Mouse (Mus musculus) forebrain, embryonic 15.5 days (tissue): Measurements from ENCODE around the gene Nwd1. TPM values are rescaled to one million over a fixed set of nuclear protein-coding genes. Genes with fewer than 3 reads are reported as not detected.
A peak's percentile ranks its signal among the peaks of the same experiment; 100 is the strongest.

Experiments used
- ATAC-seq: fragments of 200-750 bp; cut with Nextera tagmentation; replicated peaks from 2 replicates; pipeline ENCODE4 v1.8.0; 2017; ENCODE audit warnings: mild to moderate bottlenecking, moderate TSS enrichment, moderate library complexity
- H3K27ac ChIP-seq: fragments of 300-500 bp; sonication (generic); replicated peaks from 2 replicates; pipeline ENCODE4 v1.5.1; 2015; ENCODE audit warnings: mild to moderate bottlenecking, inconsistent platforms
- H3K27me3 ChIP-seq: fragments of 300-500 bp; sonication (generic); 2 replicates; pipeline ENCODE4 v1.6.1; 2015; ENCODE audit warnings: inconsistent platforms
- H3K36me3 ChIP-seq: fragments of 300-500 bp; sonication (generic); 2 replicates; pipeline ENCODE4 v1.6.1; 2015; ENCODE audit warnings: mild to moderate bottlenecking, inconsistent platforms
- H3K4me1 ChIP-seq: fragments of 300-500 bp; sonication (generic); 2 replicates; pipeline ENCODE4 v1.6.1; 2015; ENCODE audit warnings: inconsistent platforms
- H3K4me2 ChIP-seq: fragments of 300-500 bp; sonication (generic); replicated peaks from 2 replicates; pipeline ENCODE4 v1.6.1; 2015; ENCODE audit warnings: mild to moderate bottlenecking, inconsistent platforms
- H3K4me3 ChIP-seq: fragments of 300-500 bp; sonication (generic); 2 replicates; pipeline ENCODE4 v1.5.1; 2015; ENCODE audit warnings: mild to moderate bottlenecking, inconsistent platforms
- H3K9ac ChIP-seq: fragments of 300-500 bp; sonication (generic); replicated peaks from 2 replicates; pipeline ENCODE4 v1.6.1; 2015; ENCODE audit warnings: mild to moderate bottlenecking, inconsistent platforms
- H3K9me3 ChIP-seq: fragments of 300-500 bp; sonication (generic); 2 replicates; pipeline ENCODE4 v1.6.1; 2016; ENCODE audit warnings: inconsistent platforms
- WGBS: fragments of 180-500 bp; shearing (Covaris S2); methylation state at CpG from one replicate; pipeline ENCODE4 v1.1.7; 2015; ENCODE audit warnings: mixed read lengths; 5-methylcytosine and 5-hydroxymethylcytosine counted together
- polyA plus RNA-seq: library from polyadenylated mRNA; unstranded; fragments of >200 nt; fragmentation: Nextera tagmentation; extraction: Ambion mirVana; gene quantifications from 2 replicates; pipeline ENCODE4 v1.2.1, GENCODE M21; 2015

Gene Nwd1
- polyA plus RNA-seq, 1 experiment from 2014 or later: 2.1 TPM

DNA sequence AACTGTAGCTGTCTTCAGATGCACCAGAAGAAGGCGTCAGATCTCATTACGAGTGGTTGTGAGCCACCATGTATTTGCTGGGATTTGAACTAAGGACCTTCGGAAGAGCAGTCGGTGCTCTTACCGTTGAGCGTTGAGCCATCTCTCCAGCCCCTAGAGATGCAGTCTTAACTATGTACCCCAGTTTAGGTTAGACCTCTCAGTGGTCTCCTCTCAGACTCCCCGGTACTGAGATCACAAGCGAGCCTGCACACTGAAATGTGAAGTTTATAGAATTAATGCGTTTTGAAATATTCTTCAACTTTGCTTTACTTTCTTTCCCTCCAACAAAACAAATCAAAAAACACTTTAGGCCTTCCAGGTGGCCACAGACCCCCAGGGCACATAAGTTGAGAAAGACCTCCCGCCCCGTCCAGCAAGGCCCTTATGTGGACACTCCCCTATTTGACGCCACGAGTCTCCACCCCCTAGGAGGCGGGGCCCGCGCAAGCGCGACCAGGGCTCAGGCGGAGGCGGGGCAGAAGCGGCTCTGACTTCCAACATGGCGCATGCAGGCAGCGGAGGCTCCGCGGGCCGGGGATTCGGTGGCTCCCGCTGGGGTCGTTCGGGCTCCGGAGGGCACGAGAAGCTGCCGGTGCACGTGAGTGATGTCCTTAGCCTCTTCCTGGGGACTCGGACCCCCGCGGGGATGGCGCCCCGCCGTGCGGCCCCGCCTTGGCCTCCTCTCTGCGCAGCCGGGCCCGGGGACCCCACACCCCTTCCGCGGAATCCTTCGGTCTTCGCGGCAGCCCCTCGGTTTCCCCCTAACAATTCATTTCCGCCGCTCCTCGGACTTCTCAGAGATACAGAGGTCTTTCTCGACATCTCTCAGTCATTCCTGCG lies 76.5 kb downstream of the Nwd1 start, which contains the start of gene Sin3b:
TSS of gene Sin3b (plus strand) at position 517 of the 882 bp plus-strand sequence.
- H3K27ac ChIP-seq: peak within 1 kb of the TSS; percentile 39
- 13% methylated on average over 56 of the region's 56 CpGs for WGBS
- peak within 1 kb of the TSS; percentile 85 for H3K9ac ChIP-seq
- H3K36me3 ChIP-seq: peaks cover 33% of the 10 kb centered on the region
- peak within 1 kb of the TSS; percentile 89 for H3K4me3 ChIP-seq
- H3K9me3 ChIP-seq: no peaks in the 10 kb centered on the region
- peaks cover 13% of the 10 kb centered on the region for H3K4me1 ChIP-seq
- H3K27me3 ChIP-seq: no peaks in the 10 kb centered on the region
- peak; percentile 99 for ATAC-seq
- peak within 1 kb of the TSS; percentile 88 for H3K4me2 ChIP-seq

- Histone ChIP-seq H3K4me3 (peak overlapping the region; percentile 89), H3K27me3 (no peaks in the 10 kb centered on the region), H3K9ac (peak overlapping the region; percentile 85), H3K27ac (peak overlapping the region; percentile 39), H3K4me2 (peak overlapping the region; percentile 88), H3K4me1 (peaks cover 13% of the 10 kb centered on the region), H3K36me3 (peaks cover 39% of the 10 kb centered on the region), H3K9me3 (no peaks in the 10 kb centered on the region)
- ATAC-seq: peak; percentile 41
- under 1% methylated on average over 30 of the region's 30 CpGs for WGBS
These were observed 77.1 kb downstream of the Nwd1 start for GRCm38 (mm10) chr8:72723651-72724001.

DNA sequence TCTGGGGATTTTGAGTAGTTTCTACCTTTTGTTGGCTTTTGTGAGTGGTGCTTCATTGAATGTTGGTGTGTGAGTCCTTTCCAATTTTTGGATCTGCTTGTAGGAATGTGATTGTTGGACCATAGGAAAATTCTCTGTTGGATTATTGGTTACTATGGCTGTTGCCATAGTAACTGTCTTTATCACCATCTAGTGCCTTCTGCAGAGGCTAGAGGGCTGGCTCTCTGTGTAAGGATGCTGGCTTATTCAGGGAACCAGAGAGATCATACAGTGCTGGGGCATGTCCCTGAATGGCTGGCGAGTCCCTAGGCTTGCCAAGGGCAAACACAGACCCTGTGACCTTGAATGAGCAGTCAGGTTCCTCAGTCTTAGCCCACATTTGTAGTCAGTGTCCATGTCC lies 82.1 kb downstream of the Nwd1 start:
- peaks cover 13% of the 10 kb centered on the region for H3K4me1 ChIP-seq
- H3K4me2 ChIP-seq: no peak overlapping the region
- H3K27me3 ChIP-seq: no peaks in the 10 kb centered on the region
- peaks cover 86% of the 10 kb centered on the region for H3K36me3 ChIP-seq
- WGBS: 74% methylated on average over 1 of the region's 1 CpGs
- no peak overlapping the region for H3K27ac ChIP-seq
- H3K4me3 ChIP-seq: no peak overlapping the region
- no peak overlapping the region for H3K9ac ChIP-seq
- no peaks in the 10 kb centered on the region for H3K9me3 ChIP-seq
- ATAC-seq: 0 out of 2 replicates have a peak, but pooled peaks have one; percentile 30

DNA sequence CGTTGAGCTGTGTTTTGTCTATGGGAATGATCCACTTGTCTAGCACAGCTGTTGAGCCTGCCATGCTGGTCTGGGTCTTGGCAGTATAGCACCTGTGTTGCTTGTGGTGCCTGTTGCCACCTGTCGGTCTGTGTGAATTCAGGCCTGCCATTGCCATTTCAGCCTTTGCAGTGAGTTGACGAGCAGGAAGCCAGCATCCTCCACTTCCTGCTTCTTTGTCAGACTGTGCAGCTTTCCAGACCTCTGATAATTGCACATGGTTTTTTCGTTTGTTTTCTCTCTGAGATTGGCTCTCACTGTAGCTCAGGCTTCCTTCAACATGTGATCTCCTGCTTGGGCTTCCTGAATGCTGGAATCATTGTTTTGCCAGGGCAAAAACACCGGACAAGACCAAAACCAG lies 88.5 kb downstream of the Nwd1 start:
- ATAC-seq: no peak
- no peaks in the 10 kb centered on the region for H3K27me3 ChIP-seq
- no peak overlapping the region for H3K9ac ChIP-seq
- H3K4me3 ChIP-seq: no peak overlapping the region
- no peaks in the 10 kb centered on the region for H3K9me3 ChIP-seq
- 91% methylated on average over 5 of the region's 5 CpGs for WGBS
- H3K27ac ChIP-seq: no peak overlapping the region
- no peaks in the 10 kb centered on the region for H3K4me1 ChIP-seq
- H3K36me3 ChIP-seq: peaks cover 92% of the 10 kb centered on the region
- H3K4me2 ChIP-seq: no peak overlapping the region

DNA sequence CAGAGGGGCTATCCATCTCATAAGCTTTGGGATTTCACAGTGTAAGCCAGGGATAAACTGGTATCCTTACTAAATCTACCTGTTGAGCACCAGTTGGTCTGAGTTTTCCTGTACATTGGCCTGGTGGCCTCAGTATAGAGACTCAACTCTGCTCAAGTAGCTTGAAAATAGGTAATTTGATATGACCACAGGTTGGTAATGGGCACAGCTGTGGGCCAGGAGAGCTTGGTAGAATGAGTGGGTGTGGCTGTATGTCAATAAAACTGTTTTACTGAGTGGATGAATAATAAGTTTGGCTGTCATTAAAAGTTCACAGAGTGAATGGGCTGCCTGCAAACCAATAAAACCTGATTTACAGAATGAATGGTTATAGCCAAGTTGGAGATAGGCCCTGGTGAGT lies 90.4 kb downstream of the Nwd1 start:
- Histone ChIP-seq H3K4me1 (no peaks in the 10 kb centered on the region), H3K4me2 (no peak overlapping the region), H3K27me3 (no peaks in the 10 kb centered on the region), H3K36me3 (peaks cover 88% of the 10 kb centered on the region), H3K9me3 (no peaks in the 10 kb centered on the region), H3K4me3 (no peak overlapping the region), H3K9ac (no peak overlapping the region), H3K27ac (no peak overlapping the region)
- ATAC-seq: no peak

- ATAC-seq: peak; percentile 34
- WGBS: 35% methylated on average over 5 of the region's 5 CpGs
- Histone ChIP-seq H3K4me2 (no peak overlapping the region), H3K4me3 (no peak overlapping the region), H3K9me3 (no peaks in the 10 kb centered on the region), H3K9ac (no peak overlapping the region), H3K4me1 (no peaks in the 10 kb centered on the region), H3K27me3 (no peaks in the 10 kb centered on the region), H3K36me3 (peaks cover 95% of the 10 kb centered on the region), H3K27ac (no peak overlapping the region)
These were observed 99.5 kb downstream of the Nwd1 start for GRCm38 (mm10) chr8:72746061-72746460.

DNA sequence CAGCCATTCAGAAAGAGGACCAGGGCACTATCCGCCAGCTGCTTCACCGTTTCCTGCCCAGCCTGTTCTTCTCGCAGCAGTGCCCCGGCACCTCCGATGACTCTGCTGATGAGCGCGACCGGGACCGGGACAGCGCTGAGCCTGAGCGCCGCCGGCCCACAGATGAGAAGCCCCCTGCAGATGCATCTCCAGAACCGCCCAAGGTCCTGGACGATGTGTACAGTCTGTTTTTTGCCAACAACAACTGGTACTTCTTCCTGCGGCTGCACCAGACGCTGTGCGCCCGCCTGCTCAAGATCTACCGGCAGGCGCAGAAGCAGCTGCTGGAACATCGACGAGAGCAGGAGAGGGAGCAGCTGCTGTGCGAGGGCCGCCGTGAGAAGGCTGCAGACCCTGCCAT lies 103.3 kb downstream of the Nwd1 start:
- no peak for ATAC-seq
- Histone ChIP-seq H3K27ac (no peak overlapping the region), H3K27me3 (no peaks in the 10 kb centered on the region), H3K4me2 (no peak overlapping the region), H3K4me1 (no peaks in the 10 kb centered on the region), H3K9me3 (no peaks in the 10 kb centered on the region), H3K36me3 (peaks cover 95% of the 10 kb centered on the region), H3K4me3 (no peak overlapping the region), H3K9ac (no peak overlapping the region)
- 96% methylated on average over 26 of the region's 26 CpGs for WGBS

DNA sequence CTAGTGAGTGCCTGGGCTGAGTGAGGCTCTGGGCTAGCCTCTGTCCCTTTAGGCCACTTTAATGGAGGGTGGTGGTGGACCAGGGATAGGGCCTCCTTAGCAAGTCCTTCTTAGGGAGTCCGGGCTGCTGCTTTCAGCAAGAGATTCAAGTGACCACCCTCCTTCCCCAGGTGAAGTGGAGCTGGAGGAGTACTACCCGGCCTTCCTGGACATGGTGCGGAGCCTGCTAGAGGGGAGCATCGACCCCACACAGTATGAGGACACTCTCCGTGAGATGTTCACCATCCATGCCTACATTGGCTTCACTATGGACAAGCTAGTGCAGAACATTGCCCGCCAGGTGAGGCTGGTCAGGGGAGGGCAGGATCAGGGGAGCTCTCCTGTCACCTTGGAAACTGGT lies 103.8 kb downstream of the Nwd1 start:
- ATAC-seq: no peak
- peaks cover 93% of the 10 kb centered on the region for H3K36me3 ChIP-seq
- no peaks in the 10 kb centered on the region for H3K9me3 ChIP-seq
- H3K4me3 ChIP-seq: no peak overlapping the region
- H3K27me3 ChIP-seq: no peaks in the 10 kb centered on the region
- H3K9ac ChIP-seq: no peak overlapping the region
- 95% methylated on average over 6 of the region's 6 CpGs for WGBS
- no peak overlapping the region for H3K4me2 ChIP-seq
- H3K4me1 ChIP-seq: no peaks in the 10 kb centered on the region
- no peak overlapping the region for H3K27ac ChIP-seq

- Histone ChIP-seq H3K4me3 (no peak overlapping the region), H3K27ac (no peak overlapping the region), H3K4me2 (no peak overlapping the region), H3K9ac (no peak overlapping the region), H3K9me3 (no peaks in the 10 kb centered on the region), H3K27me3 (no peaks in the 10 kb centered on the region), H3K36me3 (peaks cover 93% of the 10 kb centered on the region), H3K4me1 (no peaks in the 10 kb centered on the region)
- ATAC-seq: no peak
- 86% methylated on average over 3 of the region's 3 CpGs for WGBS
These were observed 104.6 kb downstream of the Nwd1 start for GRCm38 (mm10) chr8:72751126-72751525.

DNA sequence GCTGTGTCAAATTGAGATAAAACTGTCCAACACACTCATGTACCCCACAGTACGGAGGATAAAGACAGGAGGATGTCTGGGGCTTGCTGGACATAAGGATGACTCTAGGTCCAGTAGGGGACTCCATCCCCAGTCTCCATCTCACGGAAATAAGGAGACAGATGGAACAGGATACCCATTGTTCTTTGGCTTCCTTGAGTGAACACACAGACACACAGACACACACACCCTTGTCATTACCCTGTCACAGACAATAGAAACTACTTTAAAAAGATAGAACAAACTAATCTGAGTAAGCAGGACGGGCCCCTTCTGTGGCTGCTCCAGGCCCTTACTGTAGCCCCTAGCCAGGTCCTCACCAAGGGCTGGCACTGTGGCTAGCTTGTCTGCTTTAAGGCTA lies 105.8 kb downstream of the Nwd1 start:
- H3K4me2 ChIP-seq: no peak overlapping the region
- H3K4me3 ChIP-seq: no peak overlapping the region
- H3K27me3 ChIP-seq: no peaks in the 10 kb centered on the region
- ATAC-seq: no peak
- peaks cover 93% of the 10 kb centered on the region for H3K36me3 ChIP-seq
- no peak overlapping the region for H3K27ac ChIP-seq
- H3K9ac ChIP-seq: no peak overlapping the region
- no peaks in the 10 kb centered on the region for H3K4me1 ChIP-seq
- 86% methylated on average over 3 of the region's 3 CpGs for WGBS
- H3K9me3 ChIP-seq: no peaks in the 10 kb centered on the region

- ATAC-seq: no peak
- Histone ChIP-seq H3K9ac (no peak overlapping the region), H3K27ac (no peak overlapping the region), H3K4me3 (no peak overlapping the region), H3K27me3 (no peaks in the 10 kb centered on the region), H3K9me3 (no peaks in the 10 kb centered on the region), H3K36me3 (peaks cover 92% of the 10 kb centered on the region), H3K4me1 (no peaks in the 10 kb centered on the region), H3K4me2 (no peak overlapping the region)
- WGBS: 95% methylated on average over 9 of the region's 9 CpGs
These were observed 106.7 kb downstream of the Nwd1 start for GRCm38 (mm10) chr8:72753165-72753564.

GRCm38 (mm10) chr8:72753781-72754180 lies 107.3 kb downstream of the Nwd1 start:
- Histone ChIP-seq H3K9ac (no peak overlapping the region), H3K4me2 (no peak overlapping the region), H3K4me3 (no peak overlapping the region), H3K9me3 (no peaks in the 10 kb centered on the region), H3K4me1 (no peaks in the 10 kb centered on the region), H3K27ac (no peak overlapping the region), H3K27me3 (no peaks in the 10 kb centered on the region), H3K36me3 (peaks cover 92% of the 10 kb centered on the region)
- no peak for ATAC-seq
- 98% methylated on average over 2 of the region's 2 CpGs for WGBS

- H3K27ac ChIP-seq: no peak overlapping the region
- H3K4me1 ChIP-seq: no peaks in the 10 kb centered on the region
- H3K9ac ChIP-seq: no peak overlapping the region
- ATAC-seq: peak; percentile 14; the same call in 1 of the 2 replicates
- H3K4me3 ChIP-seq: no peak overlapping the region
- no peaks in the 10 kb centered on the region for H3K9me3 ChIP-seq
- H3K4me2 ChIP-seq: no peak overlapping the region
- H3K36me3 ChIP-seq: peaks cover 73% of the 10 kb centered on the region
- 97% methylated on average over 2 of the region's 2 CpGs for WGBS
- no peaks in the 10 kb centered on the region for H3K27me3 ChIP-seq
These were observed 109.5 kb downstream of the Nwd1 start for GRCm38 (mm10) chr8:72756031-72756430.
